Mouse (Mus musculus) liver, embryonic 16.5 days (tissue): ENCODE measurements around the gene Slc6a20a. TPM values are rescaled to one million over a fixed set of nuclear protein-coding genes. Genes with fewer than 3 reads are reported as not detected.

ENCODE experiments used
- ATAC-seq: fragments of 200-750 bp; cut with Nextera tagmentation; 2 replicates; pipeline ENCODE4 v1.8.0; 2017; ENCODE audit warnings: low read depth, mild to moderate bottlenecking, moderate number of reproducible peaks, moderate library complexity
- H3K27ac ChIP-seq: fragments of 300-500 bp; sonication (generic); 2 replicates; pipeline ENCODE4 v1.5.1; 2014; ENCODE audit warnings: mild to moderate bottlenecking, low read length
- H3K27me3 ChIP-seq: fragments of 300-500 bp; sonication (generic); 2 replicates; pipeline ENCODE4 v1.6.1; 2014; ENCODE audit warnings: low read depth, low read length, mixed read lengths; ENCODE audit not compliant: control insufficient read depth, insufficient read depth
- H3K36me3 ChIP-seq: fragments of 300-500 bp; sonication (generic); 2 replicates; pipeline ENCODE4 v1.6.1; 2014; ENCODE audit warnings: mild to moderate bottlenecking; ENCODE audit not compliant: control insufficient read depth, insufficient read depth
- H3K4me1 ChIP-seq: fragments of 300-500 bp; sonication (generic); 2 replicates; pipeline ENCODE4 v1.6.1; 2014; ENCODE audit warnings: low read depth, low read length, mixed read lengths; ENCODE audit not compliant: control insufficient read depth
- H3K4me2 ChIP-seq: fragments of 300-500 bp; sonication (generic); 2 replicates; pipeline ENCODE4 v1.6.1; 2014; ENCODE audit warnings: low read depth, low read length, mixed read lengths
- H3K4me3 ChIP-seq: fragments of 300-500 bp; sonication (generic); 2 replicates; pipeline ENCODE4 v1.5.1; 2014; ENCODE audit warnings: low read depth, mild to moderate bottlenecking, low read length
- H3K9ac ChIP-seq: fragments of 300-500 bp; sonication (generic); 2 replicates; pipeline ENCODE4 v1.6.1; 2014; ENCODE audit warnings: low read depth, low read length
- H3K9me3 ChIP-seq: fragments of 300-500 bp; sonication (generic); replicated peaks from 2 replicates; pipeline ENCODE4 v1.6.1; 2016; ENCODE audit warnings: low read length; ENCODE audit not compliant: control insufficient read depth
- WGBS: fragments of 180-500 bp; shearing (Covaris S2); extraction: QIAGEN DNeasy Blood & Tissue Kit; methylation state at CpG from one replicate; pipeline ENCODE4 v1.1.7; 2014; ENCODE audit not compliant: insufficient replicate concordance; 5-methylcytosine and 5-hydroxymethylcytosine counted together
- polyA plus RNA-seq: library from polyadenylated mRNA; unstranded; fragments of >200 nt; fragmentation: Nextera tagmentation; extraction: Ambion mirVana; gene quantifications from 2 replicates; pipeline ENCODE4 v1.2.1, GENCODE M21; 2015

Slc6a20a gene
- 3.4 and 4.0 TPM in 2 replicates for polyA plus RNA-seq

DNA sequence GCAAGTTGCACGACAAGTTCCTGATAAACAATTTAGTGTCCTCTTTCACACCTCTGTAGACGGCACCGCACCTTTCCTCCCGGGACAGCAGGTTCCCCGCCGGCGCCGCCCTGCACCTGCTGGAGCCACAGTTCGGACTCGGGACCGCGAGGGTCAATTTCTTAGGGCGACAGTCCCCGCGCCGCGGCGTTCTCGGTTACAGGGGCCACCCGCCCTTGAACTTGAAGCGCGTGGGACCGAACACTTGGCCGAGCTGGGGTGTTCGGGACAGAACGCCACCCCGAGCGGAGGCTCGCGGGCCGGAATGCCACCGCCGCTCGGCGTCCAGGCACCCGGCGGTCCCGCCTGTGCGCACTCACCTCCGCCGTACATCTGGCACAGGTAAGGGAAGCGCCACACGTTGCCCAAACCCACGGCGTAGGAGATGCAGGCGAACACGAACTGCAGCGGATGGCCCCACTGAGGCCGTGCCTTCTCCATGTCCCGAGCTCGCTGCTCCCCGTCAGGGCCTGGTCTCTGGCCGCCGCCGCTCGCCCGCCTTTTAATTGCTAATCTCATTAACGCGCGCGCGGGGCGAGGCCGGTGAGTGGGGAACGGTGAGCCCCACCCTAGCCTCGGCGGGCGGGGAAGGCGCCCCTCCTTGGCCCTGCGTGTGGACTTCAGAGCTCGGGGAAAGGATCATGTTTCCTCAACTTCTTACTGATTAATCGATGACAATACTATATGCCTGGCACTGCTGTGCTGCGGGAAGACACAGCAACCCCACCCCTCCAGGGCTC lies at the start of gene Slc6a20a, which contains the start of gene Ccr9:
Gene Slc6a20a (minus strand): TSS at position 559 of the 779 bp plus-strand sequence.
Gene Ccr9 (plus strand): TSS at position 113 of the 779 bp plus-strand sequence.
- peak within 1 kb of the TSS; percentile 83 for H3K9ac ChIP-seq
- H3K4me3 ChIP-seq = peak within 1 kb of the TSS; percentile 79
- no peaks in the 10 kb centered on the region for H3K9me3 ChIP-seq
- H3K4me1 ChIP-seq = peaks cover 16% of the 10 kb centered on the region
- peak within 1 kb of the TSS; percentile 90 for H3K4me2 ChIP-seq
- H3K27me3 ChIP-seq = peaks cover 46% of the 10 kb centered on the region
- under 1% methylated on average over 73 of the region's 73 CpGs for WGBS
- peak within 1 kb of the TSS; percentile 73 for H3K27ac ChIP-seq
- H3K36me3 ChIP-seq = no peaks in the 10 kb centered on the region
- peak; percentile 95 for ATAC-seq

DNA sequence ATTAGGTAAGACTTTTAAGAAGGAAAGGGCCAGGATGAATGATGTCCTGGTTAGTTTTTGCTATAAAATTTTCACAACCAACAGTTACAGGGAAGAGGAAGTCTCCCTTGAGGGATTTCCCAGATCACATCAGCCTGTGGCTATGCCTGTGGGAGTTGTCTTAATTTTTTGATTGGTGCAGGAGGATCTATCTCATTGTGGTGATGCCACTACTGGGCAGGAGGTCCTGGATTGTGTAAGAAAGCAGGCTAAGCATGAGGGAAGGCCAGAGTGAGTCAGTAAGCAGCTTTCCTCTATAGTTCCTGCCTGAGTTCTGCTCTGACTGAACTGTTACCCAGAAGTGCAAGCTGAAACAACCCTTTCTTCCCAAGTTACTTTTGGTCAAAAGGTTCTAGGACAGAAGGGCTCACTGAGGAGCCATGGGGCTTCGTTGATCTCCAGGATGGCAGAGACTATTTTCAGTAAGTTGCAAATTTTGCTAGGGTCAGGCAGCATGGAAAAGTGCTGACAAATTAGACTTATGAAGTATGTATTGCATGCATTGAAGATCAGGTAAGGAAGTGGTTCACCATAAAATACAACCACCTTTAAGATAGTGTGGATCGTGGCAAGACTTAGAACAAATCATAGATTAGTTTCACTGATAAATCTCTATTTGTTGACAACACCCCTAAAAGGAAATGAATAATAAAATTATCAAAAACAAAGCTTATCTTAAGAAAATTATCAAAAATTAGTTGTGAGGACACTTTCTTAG lies 44.2 kb upstream of the Slc6a20a start:
- no peak overlapping the region for H3K4me2 ChIP-seq
- no peak overlapping the region for H3K27ac ChIP-seq
- no peaks in the 10 kb centered on the region for H3K9me3 ChIP-seq
- no peak overlapping the region for H3K9ac ChIP-seq
- no peak overlapping the region for H3K4me3 ChIP-seq
- 40% methylated on average over 2 of the region's 2 CpGs for WGBS
- H3K27me3 ChIP-seq = no peaks in the 10 kb centered on the region
- H3K4me1 ChIP-seq = peaks cover under 1% of the 10 kb centered on the region; the same call in 1 of the 2 replicates
- no peaks in the 10 kb centered on the region for H3K36me3 ChIP-seq
- no peak for ATAC-seq

DNA sequence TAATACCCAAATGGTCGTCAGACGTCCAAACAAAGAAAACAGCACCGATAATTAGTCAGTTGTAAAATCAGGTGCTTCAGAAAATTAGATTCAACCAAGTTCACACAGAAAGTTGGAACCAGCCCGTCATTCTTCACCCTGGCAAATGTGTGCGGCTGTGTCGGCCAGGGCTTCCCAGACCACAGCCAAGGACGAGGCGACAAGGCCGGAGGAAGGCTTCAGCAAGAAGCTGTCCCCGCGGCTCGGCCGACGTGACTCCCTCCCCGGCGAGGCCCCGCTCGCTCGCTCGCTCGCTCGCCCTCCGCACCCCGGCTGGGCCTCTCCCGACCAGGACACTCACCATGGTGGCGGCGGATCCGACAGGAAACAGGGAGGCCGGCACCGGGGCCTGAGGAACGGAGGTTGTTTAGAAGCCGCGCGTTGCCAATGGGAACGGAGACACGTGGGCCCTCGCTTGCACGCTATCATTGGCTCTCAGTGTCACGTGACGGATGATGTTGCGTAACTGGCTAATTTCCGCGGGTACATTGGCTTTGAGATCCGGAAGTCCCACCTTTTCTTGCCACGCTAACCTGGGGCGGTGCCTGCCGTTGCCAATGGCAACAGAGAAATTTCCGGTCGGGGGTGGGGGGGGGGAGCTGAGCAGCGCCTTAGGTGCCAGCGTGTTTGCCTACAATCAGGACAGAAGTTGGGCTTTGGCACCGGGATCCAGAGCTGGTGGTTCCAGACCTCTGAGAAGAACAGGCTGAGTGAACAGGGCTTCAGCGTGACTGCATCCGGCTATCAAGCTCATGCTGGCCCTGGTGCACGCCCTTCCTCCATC lies 38.7 kb upstream of the Slc6a20a start, which contains the start of gene Lztfl1:
Gene Lztfl1 (minus strand): TSS at position 512 of the 823 bp plus-strand sequence.
- Histone ChIP-seq H3K27ac (peak within 1 kb of the TSS; percentile 15), H3K4me2 (peak within 1 kb of the TSS; percentile 76), H3K27me3 (no peaks in the 10 kb centered on the region), H3K9me3 (no peaks in the 10 kb centered on the region), H3K36me3 (no peaks in the 10 kb centered on the region; the same call in 1 of the 2 replicates), H3K9ac (peak within 1 kb of the TSS; percentile 72), H3K4me3 (peak within 1 kb of the TSS; percentile 71), H3K4me1 (peaks cover 7% of the 10 kb centered on the region)
- WGBS = under 1% methylated on average over 55 of the region's 55 CpGs
- peak; percentile 100 for ATAC-seq

DNA sequence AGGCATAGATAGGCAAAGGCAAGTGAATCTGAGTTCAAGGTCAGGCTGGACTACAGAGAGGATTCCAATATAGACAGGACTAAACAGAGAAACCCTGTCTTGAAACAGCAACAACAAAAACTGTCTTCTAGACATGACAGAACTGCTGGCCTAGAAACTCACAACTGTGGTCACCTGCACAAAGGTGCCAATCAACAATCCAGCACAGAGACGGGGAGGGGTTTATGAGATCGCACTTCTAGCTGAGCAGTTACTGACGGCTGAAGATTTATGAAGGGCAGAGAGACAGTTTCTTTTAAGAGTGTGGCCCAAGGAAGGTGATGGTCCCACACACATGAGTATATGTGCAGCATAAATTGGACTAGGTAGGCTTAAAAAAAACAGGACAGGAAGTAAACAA lies 37.6 kb upstream of the Slc6a20a start:
- peak overlapping the region; percentile 76 for H3K4me2 ChIP-seq
- no peak overlapping the region for H3K27ac ChIP-seq
- H3K9ac ChIP-seq = no peak overlapping the region
- no peaks in the 10 kb centered on the region for H3K27me3 ChIP-seq
- H3K4me3 ChIP-seq = 0 out of 2 replicates have a peak overlapping the region, but pooled peaks have one; percentile 20
- no peak for ATAC-seq
- H3K36me3 ChIP-seq = no peaks in the 10 kb centered on the region; the same call in 1 of the 2 replicates
- no peaks in the 10 kb centered on the region for H3K9me3 ChIP-seq
- WGBS = 43% methylated on average over 3 of the region's 3 CpGs
- peaks cover 7% of the 10 kb centered on the region for H3K4me1 ChIP-seq

DNA sequence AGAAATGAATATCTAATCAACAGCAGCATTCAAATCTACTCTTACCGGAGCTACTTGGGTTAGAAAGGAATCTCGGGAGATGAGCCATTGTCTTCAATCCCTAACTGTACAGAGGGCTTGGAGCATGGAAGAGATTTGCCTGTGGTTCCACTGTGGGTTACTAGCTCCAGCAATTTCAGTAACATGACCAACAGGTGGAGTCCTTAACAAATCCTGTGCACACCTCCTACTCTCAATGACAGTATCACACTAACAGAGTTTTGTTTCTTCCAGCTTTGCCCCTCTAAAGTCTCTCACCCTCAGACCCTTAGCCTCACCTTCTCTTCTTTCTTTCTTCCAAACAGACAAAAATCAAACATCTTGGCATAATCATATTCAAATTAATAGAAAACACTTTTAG lies 34.4 kb upstream of the Slc6a20a start:
- no peak overlapping the region for H3K27ac ChIP-seq
- H3K4me1 ChIP-seq = peaks cover 7% of the 10 kb centered on the region
- WGBS = 76% methylated on average over 2 of the region's 2 CpGs
- no peak overlapping the region for H3K4me2 ChIP-seq
- H3K27me3 ChIP-seq = no peaks in the 10 kb centered on the region
- H3K36me3 ChIP-seq = peaks cover 2% of the 10 kb centered on the region; the same call in 1 of the 2 replicates
- no peak overlapping the region for H3K9ac ChIP-seq
- ATAC-seq = no peak
- no peak overlapping the region for H3K4me3 ChIP-seq
- no peaks in the 10 kb centered on the region for H3K9me3 ChIP-seq

DNA sequence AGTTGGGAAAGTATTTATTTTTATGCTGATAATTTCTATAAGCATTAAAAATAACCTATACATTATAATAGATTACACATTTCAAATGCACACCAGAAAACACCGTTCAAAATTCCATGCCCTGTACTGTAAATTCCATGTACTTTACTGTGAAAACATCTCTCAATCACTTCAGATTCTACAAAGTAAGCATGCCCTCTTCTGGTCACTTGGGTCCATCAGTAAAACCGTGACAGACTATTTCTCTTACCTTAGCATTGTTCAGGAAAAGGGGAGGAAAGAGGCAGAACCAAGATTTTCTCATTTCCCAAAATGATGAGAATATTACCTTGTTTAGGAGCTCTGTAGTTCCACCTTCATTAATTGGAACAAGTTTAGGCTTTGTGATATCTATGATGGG lies 30.5 kb upstream of the Slc6a20a start:
- H3K36me3 ChIP-seq = peaks cover 5% of the 10 kb centered on the region; the same call in 1 of the 2 replicates
- no peak for ATAC-seq
- 37% methylated on average over 2 of the region's 2 CpGs for WGBS
- H3K4me1 ChIP-seq = no peaks in the 10 kb centered on the region
- no peak overlapping the region for H3K9ac ChIP-seq
- H3K27me3 ChIP-seq = no peaks in the 10 kb centered on the region
- no peaks in the 10 kb centered on the region for H3K9me3 ChIP-seq
- no peak overlapping the region for H3K27ac ChIP-seq
- no peak overlapping the region for H3K4me3 ChIP-seq
- no peak overlapping the region for H3K4me2 ChIP-seq

DNA sequence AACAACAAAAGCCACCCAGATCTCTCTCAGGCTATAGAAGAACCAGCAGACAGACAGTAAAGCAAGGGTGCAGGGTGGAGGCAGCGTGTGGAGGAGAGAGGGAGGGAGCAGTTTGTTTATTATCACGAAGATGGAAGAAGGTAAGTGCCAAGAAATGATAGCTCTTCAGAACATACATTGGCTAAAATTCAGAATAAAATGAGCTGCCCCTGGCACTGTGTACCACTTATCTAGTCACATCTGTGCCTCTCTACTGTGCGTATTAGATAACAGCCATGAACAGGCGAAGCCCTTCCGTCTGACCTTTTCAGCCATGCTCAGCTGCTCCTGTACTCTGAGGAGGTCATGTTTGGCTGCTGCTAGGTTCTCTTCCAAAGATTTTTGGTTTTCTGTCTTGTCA lies 23.1 kb upstream of the Slc6a20a start:
- peak; percentile 99 for ATAC-seq
- peaks cover 21% of the 10 kb centered on the region for H3K4me1 ChIP-seq
- peak overlapping the region; percentile 36 for H3K4me2 ChIP-seq
- no peaks in the 10 kb centered on the region for H3K9me3 ChIP-seq
- WGBS = 34% methylated on average over 5 of the region's 5 CpGs
- no peaks in the 10 kb centered on the region for H3K27me3 ChIP-seq
- no peaks in the 10 kb centered on the region for H3K36me3 ChIP-seq
- H3K9ac ChIP-seq = peak overlapping the region; percentile 34; the same call in 1 of the 2 replicates
- no peak overlapping the region for H3K4me3 ChIP-seq
- H3K27ac ChIP-seq = peak overlapping the region; percentile 76

DNA sequence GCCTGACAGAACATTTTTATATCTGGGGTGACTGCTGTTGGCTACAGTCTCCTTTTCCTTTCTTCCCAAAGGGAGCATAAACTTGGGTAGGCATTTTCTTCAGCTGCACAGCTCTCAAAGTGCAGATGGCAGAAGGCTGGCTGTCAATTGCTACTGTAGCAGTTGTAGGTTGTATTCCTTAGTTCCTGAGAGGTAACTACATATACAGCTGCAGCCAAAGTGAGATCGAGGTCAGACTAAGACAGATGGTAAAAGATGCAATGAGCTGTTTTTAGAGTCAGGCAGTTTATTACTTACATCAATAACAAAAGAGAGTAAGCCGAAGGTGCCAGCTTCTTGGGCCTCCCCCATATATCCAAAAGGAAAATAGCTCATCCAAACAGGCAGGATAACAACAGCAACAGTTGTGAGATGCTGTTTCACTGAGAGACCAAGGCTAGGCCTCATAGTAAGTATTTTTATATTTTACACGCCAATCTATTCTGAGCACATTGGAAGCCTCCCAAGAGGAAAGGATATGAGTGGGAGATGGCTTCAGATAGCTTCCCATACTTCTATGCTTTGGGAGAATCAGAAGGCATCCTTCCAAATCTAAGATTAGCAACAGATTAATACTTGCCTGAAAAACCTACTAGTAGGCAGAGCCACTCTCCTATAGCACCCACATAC lies 17.1 kb upstream of the Slc6a20a start:
- peaks cover 3% of the 10 kb centered on the region; the same call in 1 of the 2 replicates for H3K4me1 ChIP-seq
- no peak overlapping the region for H3K4me3 ChIP-seq
- H3K27ac ChIP-seq = no peak overlapping the region
- WGBS = 78% methylated on average over 3 of the region's 3 CpGs
- no peaks in the 10 kb centered on the region for H3K36me3 ChIP-seq
- H3K27me3 ChIP-seq = no peaks in the 10 kb centered on the region
- H3K9me3 ChIP-seq = no peaks in the 10 kb centered on the region
- ATAC-seq = no peak
- H3K9ac ChIP-seq = no peak overlapping the region
- no peak overlapping the region for H3K4me2 ChIP-seq
